Comparison of ENCODE assay signal across 9 mouse cellular contexts in genomic region chr7:16892352-16892730, GRCm38 (mm10). TPM values are rescaled to one million over a fixed set of nuclear protein-coding genes. Genes with fewer than 3 reads are reported as not detected.
DNase-seq lines count a peak whose midpoint lies in the region; ATAC-seq and TF ChIP-seq lines count a peak whose summit lies in the region.
"Had no signal": no experiment of that assay in that cellular context is flagged by ENCODE, and none has a peak within 500 bp of the region (broad histone marks: within the 10 kb centered on the region; RNA-seq: fewer than 3 reads in every experiment).

No protein-coding gene starts in this region.

- no peak overlapping the region for H3K9ac ChIP-seq in forebrain, embryonic 12.5 days
- H3K9ac ChIP-seq in liver, embryonic 13.5 days, result no peak overlapping the region

- no peak; the same call in 1 of the 2 replicates for ATAC-seq in forebrain, embryonic 12.5 days (ENCODE audit: low FRiP score)
- no peak for ATAC-seq in liver, embryonic 13.5 days (ENCODE audit: low read depth)

- H3K27me3 ChIP-seq in heart, embryonic 10.5 days (ENCODE audit: insufficient read depth, poor library complexity, severe bottlenecking), result peaks cover 33% of the 10 kb centered on the region
- H3K27me3 ChIP-seq in C2C12 (ENCODE audit: control insufficient read depth, insufficient read depth, insufficient read length), result no peaks in the 10 kb centered on the region
- peaks cover 59% of the 10 kb centered on the region for H3K27me3 ChIP-seq in forebrain, embryonic 12.5 days
- H3K27me3 ChIP-seq in liver, embryonic 13.5 days, result peaks cover 78% of the 10 kb centered on the region

- H3K27ac ChIP-seq in heart, embryonic 10.5 days, result peak overlapping the region; percentile 77; the same call in 1 of the 2 replicates
- H3K27ac ChIP-seq in forebrain, embryonic 12.5 days, result no peak overlapping the region
- no peak overlapping the region for H3K27ac ChIP-seq in liver, embryonic 13.5 days
- H3K27ac ChIP-seq: left cerebral cortex, adult 2 months had no signal

- DNase-seq in heart, embryonic 10.5 days (ENCODE audit: low spot score), result no peak
- DNase-seq in heart, postnatal 10 days, result no peak
- DNase-seq in liver, embryonic 13.5 days, result no peak
- no peak for DNase-seq in urinary bladder, postnatal 14 days (ENCODE audit: low spot score)
- DNase-seq in thymus, postnatal 4 days, result no peak
- DNase-seq in layer of hippocampus, postnatal 36 days, result no peak

- WGBS in heart, embryonic 10.5 days, result 32% methylated on average over 9 of the region's 9 CpGs
- 39% methylated on average over 9 of the region's 9 CpGs for WGBS in forebrain, embryonic 12.5 days
- WGBS in liver, embryonic 13.5 days (ENCODE audit: insufficient replicate concordance), result 36% methylated on average over 9 of the region's 9 CpGs

- no peaks in the 10 kb centered on the region for H3K79me3 ChIP-seq in C2C12 (ENCODE audit: low read depth)

- H3K4me1 ChIP-seq in heart, embryonic 10.5 days, result peaks cover 55% of the 10 kb centered on the region
- H3K4me1 ChIP-seq in forebrain, embryonic 12.5 days, result peaks cover 47% of the 10 kb centered on the region
- H3K4me1 ChIP-seq in liver, embryonic 13.5 days (replicated peaks), result peaks cover 27% of the 10 kb centered on the region

- TF ChIP-seq CTCF in C2C12 (IDR thresholded peaks at IDR 0.05; ENCODE audit: control insufficient read depth, insufficient read depth, insufficient read length), result no peak

- peak overlapping the region; percentile 54 for H3K4me3 ChIP-seq in heart, embryonic 10.5 days
- H3K4me3 ChIP-seq in C2C12 (ENCODE audit: insufficient read depth, poor library complexity, severe bottlenecking), result no peak overlapping the region
- H3K4me3 ChIP-seq in forebrain, embryonic 12.5 days (replicated peaks), result peak overlapping the region; percentile 30
- H3K4me3 ChIP-seq in liver, embryonic 13.5 days (replicated peaks), result no peak overlapping the region

- no peaks in the 10 kb centered on the region for H3K9me3 ChIP-seq in heart, embryonic 10.5 days
- H3K9me3 ChIP-seq in forebrain, embryonic 12.5 days, result no peaks in the 10 kb centered on the region
- no peaks in the 10 kb centered on the region for H3K9me3 ChIP-seq in liver, embryonic 13.5 days (replicated peaks)

- H3K36me3 ChIP-seq in heart, embryonic 10.5 days, result peaks cover 22% of the 10 kb centered on the region
- no peaks in the 10 kb centered on the region for H3K36me3 ChIP-seq in C2C12 (ENCODE audit: control insufficient read depth, insufficient read depth)
- no peaks in the 10 kb centered on the region for H3K36me3 ChIP-seq in forebrain, embryonic 12.5 days (replicated peaks)
- no peaks in the 10 kb centered on the region for H3K36me3 ChIP-seq in liver, embryonic 13.5 days

- intact Hi-C loops in heart, postnatal 10 days (cut with DNase I), result loop anchor here (1.0 to 10.0 kb wide), 6 partner anchors 18 to 268 kb away; no protein-coding TSS in a partner anchor

- H3ac ChIP-seq in C2C12 (ENCODE audit: control insufficient read depth, insufficient read length, low read depth), result peak overlapping the region; percentile 27

- peak overlapping the region; percentile 62; the same call in 1 of the 2 replicates for H3K4me2 ChIP-seq in forebrain, embryonic 12.5 days
- H3K4me2 ChIP-seq in liver, embryonic 13.5 days, result peak overlapping the region; percentile 66

- no peaks in the 10 kb centered on the region for H3K79me2 ChIP-seq in C2C12 (ENCODE audit: control insufficient read depth, insufficient read depth)

TF ChIP-seq in C2C12, 6 proteins besides CTCF, POLR2A, EP300 and RAD21:
- no peak for TF ChIP-seq CEBPB (IDR thresholded peaks at IDR 0.05; ENCODE audit: low read depth)
- TF ChIP-seq USF1 (IDR thresholded peaks at IDR 0.05; ENCODE audit: low read depth), result no peak
- TF ChIP-seq MYOG (IDR thresholded peaks at IDR 0.05; ENCODE audit: control insufficient read depth, extremely low read depth, insufficient read length), result no peak
- no peak for TF ChIP-seq MYOD1 (IDR thresholded peaks at IDR 0.05; ENCODE audit: control insufficient read depth, insufficient read length, low read depth)
- TF ChIP-seq MAX (IDR thresholded peaks at IDR 0.05), result no peak
- TF ChIP-seq FOSL1 (IDR thresholded peaks at IDR 0.05; ENCODE audit: insufficient read depth, low read length, poor library complexity, severe bottlenecking), result no peak

RNA-seq across cellular contexts. Expression of gene Gng8, which starts 0.8 kb away (rescaled TPM):
- 3.0 and 6.3 TPM in 2 replicates for polyA plus RNA-seq in heart, embryonic 10.5 days (2016; fragmentation: Nextera tagmentation; extraction: Ambion mirVana)
- 1 to 10 TPM in 1 of 2 experiments, under 1 TPM in 1; 0.82 to 1.4 TPM for total RNA-seq in heart, postnatal 10 days (2021)
- polyA plus RNA-seq in C2C12 (2012; fragmentation: generic; extraction: Trizol), result 2.6 TPM
- polyA plus RNA-seq in forebrain, embryonic 12.5 days (2016; fragmentation: Nextera tagmentation; extraction: Ambion mirVana), result 14.7 and 16.4 TPM in 2 replicates
- 0.67 and 0.81 TPM in 2 replicates for polyA plus RNA-seq in liver, embryonic 13.5 days (2015; fragmentation: Nextera tagmentation; extraction: Ambion mirVana)
- total RNA-seq in layer of hippocampus, postnatal 36 days (2021), result 1 to 10 TPM; 2.4 to 2.7 TPM

RNA-seq across cellular contexts. Expression of gene Ptgir, which starts 13.9 kb away (rescaled TPM):
- 0.15 and 0.51 TPM in 2 replicates for polyA plus RNA-seq in heart, embryonic 10.5 days (2016; fragmentation: Nextera tagmentation; extraction: Ambion mirVana)
- total RNA-seq in heart, postnatal 10 days (2021), result 1 to 10 TPM; 2.6 to 2.8 TPM
- polyA plus RNA-seq in C2C12 (2012; fragmentation: generic; extraction: Trizol), result 5.7 TPM
- 0.24 and 0.51 TPM in 2 replicates for polyA plus RNA-seq in forebrain, embryonic 12.5 days (2016; fragmentation: Nextera tagmentation; extraction: Ambion mirVana)
- polyA plus RNA-seq in liver, embryonic 13.5 days (2015; fragmentation: Nextera tagmentation; extraction: Ambion mirVana), result 1.0 and 1.5 TPM in 2 replicates
- total RNA-seq in layer of hippocampus, postnatal 36 days (2021), result not detected

RNA-seq across cellular contexts. Expression of gene Dact3, which starts 17.2 kb away (rescaled TPM):
- polyA plus RNA-seq in heart, embryonic 10.5 days (2016; fragmentation: Nextera tagmentation; extraction: Ambion mirVana), result 5.0 and 7.2 TPM in 2 replicates
- 10 to 100 TPM; 28.2 to 32.7 TPM for total RNA-seq in heart, postnatal 10 days (2021)
- polyA plus RNA-seq in C2C12 (2012; fragmentation: generic; extraction: Trizol), result 5.3 TPM
- polyA plus RNA-seq in forebrain, embryonic 12.5 days (2016; fragmentation: Nextera tagmentation; extraction: Ambion mirVana), result 2.6 and 3.2 TPM in 2 replicates
- polyA plus RNA-seq in liver, embryonic 13.5 days (2015; fragmentation: Nextera tagmentation; extraction: Ambion mirVana), result 0.15 and 0.17 TPM in 2 replicates
- total RNA-seq in layer of hippocampus, postnatal 36 days (2021), result 100 to 1,000 TPM; 146 to 149 TPM

RNA-seq across cellular contexts. Expression of gene Calm3, which starts 31.6 kb away (rescaled TPM):
- 114 and 117 TPM in 2 replicates for polyA plus RNA-seq in heart, embryonic 10.5 days (2016; fragmentation: Nextera tagmentation; extraction: Ambion mirVana)
- total RNA-seq in heart, postnatal 10 days (2021), result 100 to 1,000 TPM; 252 to 262 TPM
- polyA plus RNA-seq in C2C12 (2012; fragmentation: generic; extraction: Trizol), result 365 TPM
- 227 and 234 TPM in 2 replicates for polyA plus RNA-seq in forebrain, embryonic 12.5 days (2016; fragmentation: Nextera tagmentation; extraction: Ambion mirVana)
- 92.0 and 102 TPM in 2 replicates for polyA plus RNA-seq in liver, embryonic 13.5 days (2015; fragmentation: Nextera tagmentation; extraction: Ambion mirVana)
- total RNA-seq in layer of hippocampus, postnatal 36 days (2021), result 1,000 to 10,000 TPM; 2,055 to 2,361 TPM

RNA-seq across cellular contexts. Expression of gene Prkd2, which starts 49.6 kb away (rescaled TPM):
- 8.9 and 9.4 TPM in 2 replicates for polyA plus RNA-seq in heart, embryonic 10.5 days (2016; fragmentation: Nextera tagmentation; extraction: Ambion mirVana)
- 10 to 100 TPM; 27.8 to 31.9 TPM for total RNA-seq in heart, postnatal 10 days (2021)
- 5.5 TPM for polyA plus RNA-seq in C2C12 (2012; fragmentation: generic; extraction: Trizol)
- 10.0 and 10.9 TPM in 2 replicates for polyA plus RNA-seq in forebrain, embryonic 12.5 days (2016; fragmentation: Nextera tagmentation; extraction: Ambion mirVana)
- 2.7 and 3.5 TPM in 2 replicates for polyA plus RNA-seq in liver, embryonic 13.5 days (2015; fragmentation: Nextera tagmentation; extraction: Ambion mirVana)
- 1 to 10 TPM; 5.8 to 8.2 TPM for total RNA-seq in layer of hippocampus, postnatal 36 days (2021)

Comparison
In these comparisons a context has a peak if more than half of its experiments do, and no peak if none do; other contexts are left out.
1. H3K4me3 ChIP-seq: peak in heart, embryonic 10.5 days (single experiment) and forebrain, embryonic 12.5 days (single experiment); none in C2C12 (single experiment) and liver, embryonic 13.5 days (single experiment).